Mouse (Mus musculus): ENCODE measurements around the gene Hoxa6.

Hoxa6 gene

GRCm38 (mm10) chr6:52208072-52208867 is at the start of gene Hoxa6:
Gene Hoxa6, minus strand, starts transcription at chr6:52208722.
- no peak for DNase-seq

- DNase-seq = peak; percentile 51
Measured at GRCm38 (mm10) chr6:52256956-52257355, 48.4 kb upstream of the Hoxa6 start.

- no peak for DNase-seq
Measured at GRCm38 (mm10) chr6:52253511-52254500, 45.3 kb upstream of the Hoxa6 start.

GRCm38 (mm10) chr6:52252775-52253376 is 44.4 kb upstream of the Hoxa6 start:
- no peak for DNase-seq

- no peak for DNase-seq
Measured at GRCm38 (mm10) chr6:52252016-52252774, 43.7 kb upstream of the Hoxa6 start.

- DNase-seq = no peak
Measured at GRCm38 (mm10) chr6:52251177-52251879, 42.8 kb upstream of the Hoxa6 start.

GRCm38 (mm10) chr6:52249826-52250225 is 41.3 kb upstream of the Hoxa6 start:
- DNase-seq = no peak

- no peak for DNase-seq
Measured at GRCm38 (mm10) chr6:52249415-52249738, 40.9 kb upstream of the Hoxa6 start.

GRCm38 (mm10) chr6:52248638-52249414 is 40.3 kb upstream of the Hoxa6 start:
- no peak for DNase-seq

- DNase-seq = no peak
Measured at GRCm38 (mm10) chr6:52247766-52248637, 39.5 kb upstream of the Hoxa6 start.

- DNase-seq = no peak
Measured at GRCm38 (mm10) chr6:52246916-52247315, 38.4 kb upstream of the Hoxa6 start.

- no peak for DNase-seq
Measured at GRCm38 (mm10) chr6:52246403-52246803, 37.9 kb upstream of the Hoxa6 start.

GRCm38 (mm10) chr6:52245757-52246142 is 37.2 kb upstream of the Hoxa6 start, which contains the start of gene Hoxa11:
Gene Hoxa11, minus strand, starts transcription at chr6:52245810.
- no peak for DNase-seq

GRCm38 (mm10) chr6:52245040-52245756 is 36.7 kb upstream of the Hoxa6 start:
- no peak for DNase-seq

- no peak for DNase-seq
Measured at GRCm38 (mm10) chr6:52244471-52245039, 36.0 kb upstream of the Hoxa6 start.

- no peak for DNase-seq
Measured at GRCm38 (mm10) chr6:52243681-52244121, 35.2 kb upstream of the Hoxa6 start.

- no peak for DNase-seq
Measured at GRCm38 (mm10) chr6:52242801-52243332, 34.3 kb upstream of the Hoxa6 start.

- DNase-seq = no peak
Measured at GRCm38 (mm10) chr6:52241001-52241621, 32.6 kb upstream of the Hoxa6 start.
